Mouse (Mus musculus) kidney, adult 18-20 months (tissue): ENCODE results near the gene Epc2.
"Not testable (repeated sequence)": the region's sequence is repeated elsewhere in the genome, so short reads cannot be mapped to it uniquely, and the experiment has no call there.

ENCODE experiments used
- DNase-seq: peaks from one replicate; pipeline ENCODE4 v3.0.0; 2021

Gene Epc2

GRCm38 (mm10) chr2:49472443-49472842 is 21.2 kb downstream of the Epc2 start:
- DNase-seq: no peak

DNA sequence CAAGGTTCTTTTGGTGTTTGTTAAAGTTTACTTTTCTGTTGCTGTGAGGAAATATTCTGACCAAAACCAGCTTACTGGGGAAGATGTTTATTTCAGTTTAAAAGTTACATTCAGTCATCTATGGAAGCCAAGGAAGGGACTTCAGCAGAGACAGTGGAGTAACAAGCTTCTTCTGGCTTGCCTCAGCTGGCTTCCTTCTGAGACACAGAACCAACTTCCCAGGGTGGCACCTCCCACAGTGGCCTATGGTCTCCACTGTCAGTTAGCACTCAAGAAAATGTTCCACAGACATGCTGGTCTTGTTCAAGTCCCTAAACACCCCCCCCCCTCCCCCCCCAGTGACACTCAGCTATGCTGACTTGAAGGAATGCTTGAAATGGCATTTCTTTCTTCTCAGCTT is 30.9 kb downstream of the Epc2 start:
- no peak for DNase-seq

DNA sequence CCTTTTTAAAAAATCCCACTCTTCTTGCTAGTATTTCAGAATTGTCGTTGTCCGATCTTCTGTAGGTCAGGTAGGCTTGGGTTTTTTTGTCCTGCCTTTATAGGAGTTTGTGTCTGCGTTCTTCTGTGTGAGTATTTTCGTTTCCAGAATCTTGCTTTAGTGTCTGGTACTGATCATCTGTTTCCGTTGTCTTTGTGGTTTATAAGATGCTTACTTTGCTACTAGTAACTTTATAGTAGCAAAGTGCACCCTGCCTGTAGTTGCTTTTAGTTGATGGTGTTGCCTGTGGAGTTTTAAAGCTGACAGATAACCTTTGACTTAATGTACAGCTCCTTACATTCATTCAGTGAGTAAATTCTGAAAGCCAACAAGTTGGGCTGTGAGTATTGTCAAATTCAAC is 32.1 kb downstream of the Epc2 start:
- no peak for DNase-seq

DNA sequence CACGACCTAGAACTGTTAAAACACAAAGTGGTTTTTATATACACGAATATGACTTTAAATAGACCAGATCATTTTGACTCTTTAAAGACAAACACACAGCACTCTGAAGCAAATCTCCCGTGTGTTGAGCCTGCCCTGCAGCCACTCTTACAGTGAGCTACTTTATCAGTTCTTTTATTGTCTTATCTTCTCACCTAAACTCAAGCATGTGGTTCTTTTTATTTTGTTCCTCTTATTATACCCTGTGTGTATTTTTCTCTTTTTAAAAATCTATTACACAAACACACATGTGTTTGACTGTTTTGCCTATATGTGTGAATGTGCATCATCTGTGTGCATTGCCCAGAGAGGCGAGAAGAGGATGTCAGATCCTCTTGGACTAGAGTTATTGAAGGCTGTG is 50.1 kb downstream of the Epc2 start:
- DNase-seq: no peak

DNA sequence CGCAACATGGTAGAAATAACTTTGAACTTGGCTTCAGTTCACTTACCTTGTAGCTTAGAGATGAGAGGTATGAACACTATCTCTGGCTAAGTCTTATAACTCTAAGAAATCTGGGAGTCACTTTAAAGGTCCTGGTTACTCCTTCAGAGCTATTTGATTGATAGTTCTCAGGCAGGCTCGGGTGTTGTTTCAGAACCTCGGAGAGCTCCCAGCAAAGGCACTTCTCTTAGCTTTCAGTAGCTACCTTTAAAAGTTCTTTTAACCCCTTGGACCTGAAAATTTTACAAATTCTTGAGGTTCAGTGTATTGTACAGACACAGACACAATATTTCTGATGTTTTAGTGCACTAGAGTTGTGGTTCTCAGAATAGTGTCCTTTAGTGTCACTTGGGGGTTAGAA is 52.3 kb downstream of the Epc2 start:
- peak; percentile 32 for DNase-seq

- DNase-seq: not testable (repeated sequence)
Measured at GRCm38 (mm10) chr2:49505151-49505550, 53.9 kb downstream of the Epc2 start.

GRCm38 (mm10) chr2:49510832-49511231 is 59.5 kb downstream of the Epc2 start:
- DNase-seq: no peak

- DNase-seq: no peak
Measured at GRCm38 (mm10) chr2:49516011-49516410, 64.7 kb downstream of the Epc2 start.

GRCm38 (mm10) chr2:49520409-49520808 is 69.1 kb downstream of the Epc2 start:
- DNase-seq: no peak

GRCm38 (mm10) chr2:49520989-49521388 is 69.7 kb downstream of the Epc2 start:
- no peak for DNase-seq

DNA sequence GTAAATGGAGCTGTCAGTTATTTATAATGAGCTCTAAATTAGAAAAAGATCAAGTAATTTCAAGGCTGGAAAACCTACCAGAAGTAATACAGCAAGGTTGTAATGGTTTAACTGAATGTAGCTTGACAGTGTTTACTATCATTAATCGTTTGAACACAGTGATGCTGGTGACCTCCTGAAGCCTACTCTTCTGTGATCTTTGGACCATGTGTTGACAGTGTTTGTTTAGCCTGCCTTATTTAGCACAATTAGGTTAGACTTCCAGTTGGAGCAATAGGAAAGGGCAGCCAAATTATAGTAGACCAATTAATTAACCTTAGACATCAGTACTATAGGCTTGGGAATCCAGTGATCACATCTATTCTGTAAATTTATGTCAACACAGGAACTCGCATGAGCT is 70.3 kb downstream of the Epc2 start:
- DNase-seq: no peak

DNA sequence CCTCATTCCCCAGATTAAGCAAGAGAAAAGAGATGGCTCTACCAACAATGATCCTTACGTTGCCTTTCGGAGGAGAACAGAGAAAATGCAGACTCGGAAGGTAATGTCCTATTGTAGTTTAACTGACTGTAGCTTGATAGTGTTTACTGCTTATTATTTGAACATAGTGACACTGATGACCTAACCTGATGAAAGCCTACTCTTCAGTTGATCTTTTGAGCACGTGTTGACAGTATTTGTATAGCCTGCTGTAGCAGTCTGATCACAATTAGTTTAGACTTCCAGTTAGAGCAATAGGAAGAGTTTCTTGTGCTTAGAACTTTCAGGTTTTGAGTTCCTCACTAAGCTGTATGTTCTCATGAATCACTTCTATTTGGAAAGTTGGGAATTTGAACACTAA is 71.3 kb downstream of the Epc2 start:
- no peak for DNase-seq

DNA sequence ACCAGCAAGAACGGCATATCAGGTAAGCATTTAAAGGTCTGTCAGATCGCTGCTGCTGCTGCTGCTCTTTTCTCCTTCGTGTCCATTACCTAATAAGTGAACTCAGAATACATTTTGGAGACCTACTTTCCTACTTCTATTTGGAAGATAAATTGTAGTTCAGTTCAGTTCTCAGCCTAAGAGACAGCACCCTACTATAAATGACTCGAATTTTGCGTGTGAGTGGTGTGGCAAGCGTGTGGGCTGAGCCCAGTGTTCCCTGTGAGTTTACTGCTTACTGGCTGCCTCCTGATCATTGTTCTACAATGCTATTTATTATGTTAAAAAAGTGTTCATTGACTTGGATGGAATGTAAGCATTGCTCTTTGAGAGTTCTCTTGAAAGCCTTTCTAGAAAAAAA is 85.9 kb downstream of the Epc2 start:
- no peak for DNase-seq

GRCm38 (mm10) chr2:49538056-49538455 is 86.8 kb downstream of the Epc2 start:
- DNase-seq: no peak

DNA sequence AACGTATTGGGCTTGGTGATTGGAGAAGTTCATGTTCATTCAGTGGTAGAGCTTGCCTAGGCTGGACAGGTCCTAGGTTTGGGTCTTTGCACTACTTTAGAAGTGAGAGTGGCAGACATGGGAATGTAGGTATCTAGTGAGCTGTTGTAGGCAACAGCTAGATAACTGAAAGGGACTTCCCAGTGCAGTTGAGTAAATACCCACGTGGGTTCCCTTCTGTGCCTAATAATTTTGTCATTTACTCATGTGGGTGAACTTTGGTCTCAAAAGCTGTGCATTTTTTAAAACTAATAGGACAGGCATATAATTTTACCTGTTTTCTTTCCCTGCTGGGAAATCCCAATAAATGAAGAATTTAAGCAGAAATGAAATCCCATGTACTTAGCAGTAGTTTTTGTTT is 88.5 kb downstream of the Epc2 start:
- DNase-seq: no peak

- DNase-seq: no peak
Measured at GRCm38 (mm10) chr2:49547813-49548212, 96.5 kb downstream of the Epc2 start.

- DNase-seq: no peak
Measured at GRCm38 (mm10) chr2:49548492-49548891, 97.2 kb downstream of the Epc2 start.

- DNase-seq: no peak
Measured at GRCm38 (mm10) chr2:49553096-49553495, 101.8 kb downstream of the Epc2 start.

DNA sequence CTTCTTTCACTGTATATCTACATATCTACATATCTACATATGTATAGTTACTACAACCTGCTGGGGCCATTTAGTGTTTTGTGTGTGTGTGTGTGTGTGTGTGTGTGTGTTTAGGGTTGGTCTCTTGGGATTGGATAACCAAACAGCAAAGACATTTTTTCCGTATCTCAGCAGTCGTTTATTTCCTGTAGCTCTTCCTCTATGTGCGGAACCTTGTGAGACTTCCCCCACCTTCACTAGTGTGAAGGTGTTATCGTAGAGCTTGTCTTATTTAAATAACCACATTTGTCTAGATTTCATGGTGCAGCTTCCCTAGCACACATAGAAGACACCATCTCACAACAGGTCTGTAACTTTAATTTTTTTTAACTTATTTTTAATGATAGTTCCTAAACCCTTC is 106.1 kb downstream of the Epc2 start:
- DNase-seq: no peak

DNA sequence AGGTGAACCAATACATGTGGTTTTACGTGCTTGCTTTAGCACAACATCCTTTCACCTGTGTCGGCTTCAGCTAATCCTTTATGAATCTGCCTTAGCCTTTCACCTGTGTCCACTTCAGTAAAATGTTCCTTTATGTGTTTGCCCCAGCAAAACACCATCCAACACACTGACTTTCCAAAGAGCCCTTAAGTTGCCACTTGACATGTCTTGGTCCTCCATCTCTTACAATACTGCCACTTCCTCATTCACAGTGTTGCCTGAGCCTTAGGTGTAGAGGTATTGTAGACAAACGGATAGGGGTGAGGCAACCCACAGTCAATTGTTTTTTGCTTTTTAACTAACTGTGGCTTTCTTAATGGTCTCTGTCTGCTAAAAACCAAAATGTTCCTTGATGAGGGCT is 107.1 kb downstream of the Epc2 start:
- DNase-seq: no peak

DNA sequence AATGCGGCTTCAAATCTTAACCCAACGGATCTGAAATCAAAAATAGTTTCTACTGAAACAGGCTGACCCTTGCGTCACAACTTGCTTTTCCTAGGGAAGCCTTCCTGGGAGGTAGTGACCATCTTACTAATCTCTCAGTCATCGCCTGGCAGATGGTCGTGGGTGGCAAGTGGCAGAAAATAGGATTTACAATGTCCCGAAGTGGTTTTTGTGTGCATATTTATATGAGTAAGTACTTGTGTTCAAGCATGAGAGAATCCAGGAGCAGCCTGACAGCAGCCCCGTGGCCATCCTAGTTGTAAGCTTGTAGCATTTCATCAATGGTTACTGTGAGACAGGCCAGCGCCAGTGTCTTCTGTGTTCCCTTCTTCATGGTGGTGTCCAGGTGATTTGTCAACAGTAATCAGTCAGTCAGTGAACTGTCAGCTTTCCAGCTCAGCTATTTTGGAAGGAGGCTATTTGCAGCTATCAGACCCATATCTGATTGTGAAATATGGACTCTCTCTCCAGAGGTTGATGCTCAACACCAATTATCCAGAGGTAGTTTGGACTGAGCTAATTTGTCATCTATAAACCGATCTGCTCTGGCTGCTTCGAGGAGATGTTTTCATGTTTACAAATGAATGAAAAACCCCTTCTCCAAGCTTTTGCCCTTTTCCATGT is 111.5 kb downstream of the Epc2 start:
- no peak for DNase-seq

DNA sequence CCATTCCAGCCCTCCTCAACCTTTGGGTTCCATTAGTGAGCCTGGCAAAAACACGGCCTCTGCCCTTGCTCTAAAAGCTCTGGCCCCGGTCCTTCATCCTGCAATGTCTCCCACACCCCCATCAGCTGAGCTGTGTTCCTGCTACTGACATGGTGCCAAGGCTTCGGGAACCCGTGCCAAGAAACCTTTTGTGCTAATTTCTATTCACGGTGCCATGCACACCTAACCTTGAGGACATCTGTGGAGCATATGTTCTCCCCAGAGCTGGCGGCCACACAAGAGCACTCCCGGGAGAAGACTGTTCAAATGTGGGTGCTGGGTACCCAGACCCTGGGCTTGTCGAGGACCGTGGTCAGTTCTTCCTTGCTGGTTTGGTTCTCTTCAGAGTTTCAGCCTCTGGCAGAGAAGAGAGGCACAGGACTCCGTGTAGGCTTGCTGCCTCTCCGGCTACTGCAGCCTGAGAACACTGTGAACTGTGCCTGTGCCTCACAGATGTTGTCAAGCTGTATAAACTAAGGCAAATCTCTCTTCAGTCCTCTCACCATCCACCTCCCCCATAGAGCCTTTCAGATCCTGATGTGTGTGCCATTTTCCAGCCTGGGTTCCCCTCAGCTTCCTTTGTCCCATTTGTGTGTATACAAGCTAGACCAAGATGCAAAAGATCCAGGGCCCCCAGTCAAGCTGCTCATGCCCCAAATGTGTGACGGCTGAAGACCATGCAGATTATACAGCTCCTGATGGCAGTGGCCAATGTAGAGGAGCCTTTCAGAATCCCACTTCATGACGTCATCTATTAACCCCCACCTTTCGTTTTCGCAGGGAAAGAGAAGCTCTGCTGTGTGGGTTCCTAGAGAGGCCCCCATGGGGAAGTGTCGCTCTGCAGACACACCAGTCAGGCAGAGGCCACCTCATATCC is 118.8 kb downstream of the Epc2 start:
- DNase-seq: peak; percentile 84

DNA sequence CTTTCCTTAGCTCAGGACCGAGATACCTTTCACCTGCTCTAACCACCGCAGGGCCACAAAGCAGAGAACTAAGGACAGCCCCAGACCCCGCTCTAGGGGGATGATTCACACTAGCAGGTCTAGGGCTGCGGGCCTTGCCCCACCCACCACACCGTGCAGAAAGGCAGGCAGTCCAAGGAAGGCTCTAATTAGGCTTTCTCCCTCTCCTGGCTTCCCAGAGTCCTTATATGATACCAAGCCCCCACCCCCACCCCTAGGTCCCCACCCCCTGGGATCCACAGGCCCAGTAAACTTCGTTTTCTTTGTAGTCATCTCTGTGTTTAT is 119.5 kb downstream of the Epc2 start:
- no peak for DNase-seq

- DNase-seq: peak; percentile 12
Measured at GRCm38 (mm10) chr2:49571159-49571920, 120.1 kb downstream of the Epc2 start.
